Mouse (Mus musculus): ENCODE measurements around the gene Mrpl55.

GRCm38 (mm10) chr11:59187706-59188105, 14.6 kb upstream of the Mrpl55 start:
- TF ChIP-seq CTCF (IDR thresholded peaks at IDR 0.05; ENCODE audit: extremely low read depth, insufficient read length, insufficient replicate concordance, low read depth, low read length) (no peak), POLR2A (IDR thresholded peaks at IDR 0.05; ENCODE audit: low read depth, low read length) (peak; percentile 16; the same call in 1 of the 2 replicates)

All from small intestine, adult 2 months (tissue).